Mouse (Mus musculus): ENCODE results near the gene Adgrd1. TPM values are rescaled to one million over a fixed set of nuclear protein-coding genes. Genes with fewer than 3 reads are reported as not detected.

Adgrd1 gene
- polyA plus RNA-seq, 1 experiment = not detected

GRCm38 (mm10) chr5:129148485-129148884 lies 51.9 kb downstream of the Adgrd1 start:
- Histone ChIP-seq H3K27ac (ENCODE audit: insufficient read depth, low read depth, low read length) (no peak overlapping the region), H3K4me1 (ENCODE audit: control insufficient read depth, insufficient read depth, low read length) (no peaks in the 10 kb centered on the region), H3K4me3 (ENCODE audit: insufficient read depth, low read length) (no peak overlapping the region)
- no peak for TF ChIP-seq CTCF (IDR thresholded peaks at IDR 0.05; ENCODE audit: low read depth, low read length)
- TF ChIP-seq POLR2A (IDR thresholded peaks at IDR 0.05; ENCODE audit: borderline replicate concordance, low read depth, low read length) = no peak

- H3K4me1 ChIP-seq (ENCODE audit: control insufficient read depth, insufficient read depth, low read length) = no peaks in the 10 kb centered on the region
- TF ChIP-seq CTCF (IDR thresholded peaks at IDR 0.05; ENCODE audit: low read depth, low read length) (no peak), POLR2A (IDR thresholded peaks at IDR 0.05; ENCODE audit: borderline replicate concordance, low read depth, low read length) (no peak)
- no peak overlapping the region for H3K4me3 ChIP-seq (ENCODE audit: insufficient read depth, low read length)
- no peak overlapping the region for H3K27ac ChIP-seq (ENCODE audit: insufficient read depth, low read depth, low read length)
Observed at GRCm38 (mm10) chr5:129155023-129155901, 58.7 kb downstream of the Adgrd1 start.

- Histone ChIP-seq H3K4me3 (ENCODE audit: insufficient read depth, low read length) (no peak overlapping the region), H3K4me1 (ENCODE audit: control insufficient read depth, insufficient read depth, low read length) (no peaks in the 10 kb centered on the region), H3K27ac (ENCODE audit: insufficient read depth, low read depth, low read length) (no peak overlapping the region)
- TF ChIP-seq POLR2A (IDR thresholded peaks at IDR 0.05; ENCODE audit: borderline replicate concordance, low read depth, low read length) (no peak), CTCF (IDR thresholded peaks at IDR 0.05; ENCODE audit: low read depth, low read length) (no peak)
Observed at GRCm38 (mm10) chr5:129155902-129156311, 59.4 kb downstream of the Adgrd1 start.

- no peak overlapping the region for H3K27ac ChIP-seq (ENCODE audit: insufficient read depth, low read depth, low read length)
- H3K4me1 ChIP-seq (ENCODE audit: control insufficient read depth, insufficient read depth, low read length) = no peaks in the 10 kb centered on the region
- TF ChIP-seq POLR2A (IDR thresholded peaks at IDR 0.05; ENCODE audit: borderline replicate concordance, low read depth, low read length) (no peak), CTCF (IDR thresholded peaks at IDR 0.05; ENCODE audit: low read depth, low read length) (no peak)
Observed at GRCm38 (mm10) chr5:129161372-129162051, 65.0 kb downstream of the Adgrd1 start.

GRCm38 (mm10) chr5:129163416-129163815 lies 66.9 kb downstream of the Adgrd1 start:
- TF ChIP-seq POLR2A (IDR thresholded peaks at IDR 0.05; ENCODE audit: borderline replicate concordance, low read depth, low read length) (no peak), CTCF (IDR thresholded peaks at IDR 0.05; ENCODE audit: low read depth, low read length) (no peak)
- Histone ChIP-seq H3K4me1 (ENCODE audit: control insufficient read depth, insufficient read depth, low read length) (no peaks in the 10 kb centered on the region), H3K4me3 (ENCODE audit: insufficient read depth, low read length) (no peak overlapping the region), H3K27ac (ENCODE audit: insufficient read depth, low read depth, low read length) (no peak overlapping the region)

More at GRCm38 (mm10) chr5:129161372-129162051, 65.0 kb downstream of the Adgrd1 start:
- H3K4me3 ChIP-seq (ENCODE audit: insufficient read depth, low read length) = no peak overlapping the region

- no peaks in the 10 kb centered on the region for H3K4me1 ChIP-seq (ENCODE audit: control insufficient read depth, insufficient read depth, low read length)
- no peak for TF ChIP-seq POLR2A (IDR thresholded peaks at IDR 0.05; ENCODE audit: borderline replicate concordance, low read depth, low read length)
- TF ChIP-seq CTCF (IDR thresholded peaks at IDR 0.05; ENCODE audit: low read depth, low read length) = no peak
- no peak overlapping the region for H3K27ac ChIP-seq (ENCODE audit: insufficient read depth, low read depth, low read length)
- no peak overlapping the region for H3K4me3 ChIP-seq (ENCODE audit: insufficient read depth, low read length)
Observed at GRCm38 (mm10) chr5:129164091-129164490, 67.5 kb downstream of the Adgrd1 start.

GRCm38 (mm10) chr5:129164911-129165584 lies 68.5 kb downstream of the Adgrd1 start:
- Histone ChIP-seq H3K4me3 (ENCODE audit: insufficient read depth, low read length) (no peak overlapping the region), H3K27ac (ENCODE audit: insufficient read depth, low read depth, low read length) (no peak overlapping the region)
- no peak for TF ChIP-seq POLR2A (IDR thresholded peaks at IDR 0.05; ENCODE audit: borderline replicate concordance, low read depth, low read length)
- TF ChIP-seq CTCF (IDR thresholded peaks at IDR 0.05; ENCODE audit: low read depth, low read length) = no peak

GRCm38 (mm10) chr5:129165595-129165994 lies 69.0 kb downstream of the Adgrd1 start:
- no peak overlapping the region for H3K4me3 ChIP-seq (ENCODE audit: insufficient read depth, low read length)
- H3K27ac ChIP-seq (ENCODE audit: insufficient read depth, low read depth, low read length) = no peak overlapping the region
- TF ChIP-seq POLR2A (IDR thresholded peaks at IDR 0.05; ENCODE audit: borderline replicate concordance, low read depth, low read length) = no peak
- TF ChIP-seq CTCF (IDR thresholded peaks at IDR 0.05; ENCODE audit: low read depth, low read length) = no peak
- H3K4me1 ChIP-seq (ENCODE audit: control insufficient read depth, insufficient read depth, low read length) = no peaks in the 10 kb centered on the region

More at GRCm38 (mm10) chr5:129164911-129165584, 68.5 kb downstream of the Adgrd1 start:
- no peaks in the 10 kb centered on the region for H3K4me1 ChIP-seq (ENCODE audit: control insufficient read depth, insufficient read depth, low read length)

GRCm38 (mm10) chr5:129169090-129169489 lies 72.5 kb downstream of the Adgrd1 start:
- Histone ChIP-seq H3K4me3 (ENCODE audit: insufficient read depth, low read length) (no peak overlapping the region), H3K27ac (ENCODE audit: insufficient read depth, low read depth, low read length) (no peak overlapping the region), H3K4me1 (ENCODE audit: control insufficient read depth, insufficient read depth, low read length) (no peaks in the 10 kb centered on the region)
- no peak for TF ChIP-seq POLR2A (IDR thresholded peaks at IDR 0.05; ENCODE audit: borderline replicate concordance, low read depth, low read length)
- no peak for TF ChIP-seq CTCF (IDR thresholded peaks at IDR 0.05; ENCODE audit: low read depth, low read length)

Data from bone marrow macrophage, adult 2 months (primary cell).